Mouse (Mus musculus) liver, postnatal 0 days (tissue): ENCODE measurements around the gene Fas.

Experiments used
- CTCF ChIP-seq: sonication (generic); IDR thresholded peaks from 2 replicates; pipeline ENCODE4 v1.5.1; 2016; ENCODE audit warnings: antibody characterized with exemption, low read depth
- EP300 ChIP-seq: IDR thresholded peaks from 2 replicates; pipeline ENCODE4 v1.6.1; 2016; ENCODE audit warnings: antibody characterized with exemption, low read depth, mild to moderate bottlenecking

DNA sequence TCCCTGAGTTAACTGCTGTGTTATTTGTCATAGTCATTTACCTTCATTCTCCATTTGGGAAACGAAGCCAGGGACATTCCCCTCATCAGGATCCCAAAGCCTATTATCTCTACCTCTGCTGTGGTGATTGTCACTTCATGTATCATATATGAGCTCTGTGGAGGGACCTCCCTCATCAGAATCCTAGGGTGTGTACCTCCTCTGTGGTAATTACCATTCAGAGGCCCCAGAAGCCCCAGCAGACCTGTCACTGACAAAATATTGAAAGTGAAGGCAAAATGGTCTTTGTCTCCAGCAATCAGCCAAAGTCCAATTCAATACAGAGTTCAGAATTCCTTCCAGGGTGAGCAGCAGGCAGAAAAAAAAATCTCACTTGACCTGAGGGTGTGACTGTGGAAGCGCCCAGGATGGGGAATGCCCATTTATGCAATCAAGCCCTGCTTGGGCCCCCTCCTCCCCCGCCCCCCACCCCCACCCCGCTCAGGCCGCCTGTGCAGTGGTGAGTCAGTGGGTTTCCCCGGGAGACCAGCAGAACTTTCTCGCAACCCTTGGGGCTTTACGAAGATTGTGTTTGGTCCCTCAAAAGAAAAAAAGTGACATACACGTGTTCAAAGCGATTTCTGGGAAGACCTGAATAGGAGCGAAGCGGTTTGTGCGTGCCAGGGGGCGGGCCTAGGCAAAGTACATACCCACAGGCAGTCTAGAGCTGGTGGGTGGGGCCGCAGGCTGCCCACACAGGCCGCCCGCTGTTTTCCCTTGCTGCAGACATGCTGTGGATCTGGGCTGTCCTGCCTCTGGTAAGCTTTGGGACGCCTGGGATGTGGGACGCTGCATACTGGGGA lies at the start of gene Fas:
- TF ChIP-seq CTCF (no peak), EP300 (no peak)
